Mouse (Mus musculus) layer of hippocampus, postnatal 36 days (tissue): ENCODE data around the gene Trib2. TPM values are rescaled to one million over a fixed set of nuclear protein-coding genes. Genes with fewer than 3 reads are reported as not detected.

ENCODE experiments used
- DNase-seq, 2 experiments: peaks; one replicate each; pipeline ENCODE4 v3.0.0; 2022
- total RNA-seq, 2 experiments: library from RNA; stranded (reverse); gene quantifications; 2 replicates each; pipeline ENCODE4 v1.2.3; 2021

Trib2 gene
- 10 to 100 TPM; 34.0 to 40.5 TPM for total RNA-seq

DNA sequence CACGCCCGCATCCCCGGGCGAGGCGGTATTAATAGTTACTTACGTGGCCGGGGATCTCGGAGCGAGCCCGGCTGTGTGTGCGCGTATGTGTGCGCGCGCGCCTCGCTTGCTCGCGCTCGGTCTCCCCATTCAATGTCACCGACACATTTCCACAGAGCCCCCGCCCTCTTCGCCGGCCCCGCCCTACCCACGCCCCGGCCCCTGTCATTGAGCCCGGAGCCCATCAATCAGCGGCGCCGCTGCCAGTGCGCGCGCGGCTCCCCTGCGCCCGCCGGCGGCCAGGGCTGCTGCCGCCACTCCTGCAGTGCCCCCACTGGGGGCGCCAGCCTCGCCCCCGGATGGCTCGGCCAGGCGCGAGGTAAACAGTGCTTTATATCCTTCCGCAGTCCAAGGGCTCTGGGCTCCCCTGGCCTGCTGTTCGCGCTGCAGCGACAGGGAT, at the start of gene Trib2:
TSS of gene Trib2 (minus strand) at position 183 of the 439 bp plus-strand sequence.
- DNase-seq = peak; percentile 89 to 90

DNA sequence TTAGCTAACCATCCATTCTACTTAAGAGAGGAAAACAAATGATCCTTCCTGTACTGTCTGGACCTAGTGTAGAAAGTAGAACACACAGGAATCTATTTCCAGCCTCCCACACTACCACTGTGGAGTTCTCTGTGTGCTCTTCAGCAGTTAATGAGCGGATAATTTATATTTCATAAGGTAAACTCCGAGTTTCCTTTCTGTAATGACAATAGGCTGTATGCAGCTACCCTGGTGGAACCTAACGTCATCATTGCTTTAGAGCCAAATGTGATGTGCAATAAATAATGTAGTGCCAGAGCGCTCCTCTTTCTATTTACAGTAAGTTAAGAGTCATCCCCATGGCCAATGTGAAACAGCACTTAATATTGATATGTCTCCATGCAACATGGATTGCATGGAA, 41.3 kb upstream of the Trib2 start:
- DNase-seq = no peak

DNA sequence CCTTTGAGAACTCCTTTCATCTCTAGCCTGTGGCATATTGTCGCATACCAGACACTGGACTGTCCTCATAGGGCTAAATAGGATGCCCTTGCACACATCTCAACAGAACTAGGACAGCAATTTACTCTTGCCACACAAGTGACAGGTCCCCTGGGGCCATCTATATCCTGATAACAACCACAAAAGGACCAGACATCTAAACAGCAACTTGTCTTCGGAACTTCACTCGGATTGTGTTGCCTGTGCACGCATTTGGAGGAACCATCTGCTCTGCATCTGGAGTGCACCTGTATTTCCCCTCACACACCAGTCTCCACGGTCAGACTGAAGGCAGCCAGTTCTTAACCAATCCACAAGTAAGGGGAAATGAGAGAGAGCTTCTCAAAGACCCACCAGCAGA, 39.2 kb upstream of the Trib2 start:
- no peak for DNase-seq

DNA sequence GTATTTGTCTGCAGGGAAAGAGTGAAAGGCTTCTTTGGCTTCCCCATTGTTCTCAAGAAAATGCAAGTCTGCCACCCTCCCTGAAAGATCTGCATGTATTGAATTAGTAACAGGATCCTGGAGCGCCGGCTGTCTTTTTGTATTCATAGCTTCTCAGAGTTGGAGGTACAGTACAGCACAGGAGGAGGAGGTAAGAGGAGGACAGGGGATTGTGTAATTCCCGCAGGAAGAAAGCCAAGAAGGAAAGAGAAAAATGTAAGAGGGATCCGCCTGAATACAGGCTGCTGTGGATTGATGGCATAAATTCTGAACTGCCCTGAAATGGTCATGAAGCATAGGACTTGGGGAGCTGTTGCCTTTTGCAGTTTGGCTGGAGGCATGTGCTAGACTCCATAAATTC, 36.1 kb upstream of the Trib2 start:
- DNase-seq = peak in 1 of 2 experiments; percentile 14

DNA sequence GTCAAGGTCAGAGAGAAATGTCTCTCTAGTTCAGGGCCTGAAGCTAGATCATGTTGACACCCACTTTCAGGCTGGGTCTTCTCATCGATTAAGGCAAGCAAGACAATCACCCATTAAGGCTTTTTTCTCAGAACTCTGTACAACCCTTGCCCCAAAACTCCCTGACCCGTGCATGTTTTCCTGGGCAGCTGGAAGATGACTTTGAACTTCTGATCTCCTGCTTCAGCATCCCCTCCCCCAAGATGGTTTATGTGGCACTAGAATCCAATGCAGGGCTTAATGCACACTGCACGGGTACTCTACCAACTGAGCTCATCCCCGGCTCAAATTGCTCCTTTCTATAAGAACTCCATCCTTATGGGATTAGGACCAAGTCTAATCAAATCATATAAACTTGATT, 35.3 kb upstream of the Trib2 start:
- no peak for DNase-seq

DNA sequence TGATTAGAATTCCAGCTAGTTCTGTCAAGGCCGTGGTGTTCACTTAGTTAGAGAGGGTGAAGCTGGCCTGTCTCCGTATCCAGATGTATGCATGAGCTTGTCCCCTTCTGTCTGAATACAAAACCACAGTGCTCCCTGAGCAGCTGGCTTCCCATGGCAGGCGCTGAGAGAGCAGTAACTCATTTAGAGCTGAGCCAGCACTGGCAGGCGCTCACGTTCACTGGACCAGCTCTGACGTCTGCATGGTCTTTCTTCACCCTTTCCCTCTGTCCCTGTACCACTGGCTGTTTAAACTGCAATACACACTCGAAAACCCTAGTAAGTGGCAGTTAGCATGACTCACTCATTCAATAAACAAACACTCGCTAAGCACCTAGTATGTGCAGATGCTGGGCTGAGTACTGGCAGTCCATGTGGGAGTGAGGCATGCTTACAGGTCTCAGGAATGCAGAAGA, 33.7 kb upstream of the Trib2 start:
- DNase-seq = no peak

DNA sequence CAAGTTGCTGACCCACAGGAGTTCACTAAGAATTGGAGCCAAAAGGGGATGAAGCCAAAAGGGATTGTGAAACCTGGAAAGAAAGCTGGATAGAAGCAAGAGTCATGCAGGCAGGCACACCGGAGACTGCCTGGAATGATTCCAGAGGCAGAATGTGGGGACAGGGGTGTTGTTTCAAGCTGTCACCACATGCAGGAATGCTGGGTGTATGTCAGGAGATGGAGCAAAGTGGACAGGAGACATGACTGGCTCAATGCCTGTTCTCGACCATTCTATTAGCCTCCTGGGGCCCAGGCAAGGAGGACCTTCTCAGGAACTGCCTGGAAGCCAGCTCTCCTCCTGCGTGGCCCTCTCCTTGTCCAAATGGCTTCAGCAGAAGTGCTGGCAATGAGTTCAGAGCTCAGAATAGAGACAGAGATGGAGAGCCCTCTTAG, 33.2 kb upstream of the Trib2 start:
- peak in 1 of 2 experiments; percentile 9 for DNase-seq

DNA sequence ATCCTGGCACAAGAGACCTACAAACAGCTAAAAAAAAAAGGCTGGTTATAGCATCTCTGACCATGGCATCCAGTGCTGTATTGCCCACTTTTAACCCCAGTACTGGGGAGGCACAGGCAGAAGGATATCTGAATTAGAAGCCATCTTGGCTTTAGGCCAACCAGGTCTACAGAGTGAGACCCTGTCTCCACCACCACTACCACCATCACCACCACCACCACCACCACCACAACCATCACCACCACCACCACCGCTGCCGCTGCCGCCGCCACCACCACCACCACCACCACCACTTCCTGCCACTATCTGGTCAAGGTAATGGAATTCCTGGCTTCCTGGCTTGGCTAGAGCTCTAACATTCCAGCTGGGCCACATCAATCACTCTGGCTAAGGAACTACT, 31.7 kb upstream of the Trib2 start:
- DNase-seq = no peak

DNA sequence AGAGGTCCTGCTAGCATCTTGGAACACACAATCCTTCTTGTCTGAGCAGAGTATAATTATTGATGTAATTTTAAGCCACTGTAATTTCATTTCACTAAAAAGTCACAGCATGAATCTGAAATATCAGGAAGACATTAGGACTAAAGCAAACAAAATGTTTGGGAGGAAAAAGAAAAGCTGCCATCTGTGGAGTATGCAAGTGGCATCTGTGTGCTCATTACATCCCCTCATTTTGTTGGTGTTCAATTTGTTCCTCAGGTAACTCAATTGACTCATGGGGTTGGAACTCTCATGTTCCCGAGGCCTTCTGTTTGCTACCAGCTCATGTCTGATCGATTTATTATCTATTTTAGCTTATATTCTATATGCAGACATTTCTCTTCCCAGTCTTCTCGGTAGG, 28.0 kb upstream of the Trib2 start:
- peak; percentile 16 to 31 for DNase-seq

DNA sequence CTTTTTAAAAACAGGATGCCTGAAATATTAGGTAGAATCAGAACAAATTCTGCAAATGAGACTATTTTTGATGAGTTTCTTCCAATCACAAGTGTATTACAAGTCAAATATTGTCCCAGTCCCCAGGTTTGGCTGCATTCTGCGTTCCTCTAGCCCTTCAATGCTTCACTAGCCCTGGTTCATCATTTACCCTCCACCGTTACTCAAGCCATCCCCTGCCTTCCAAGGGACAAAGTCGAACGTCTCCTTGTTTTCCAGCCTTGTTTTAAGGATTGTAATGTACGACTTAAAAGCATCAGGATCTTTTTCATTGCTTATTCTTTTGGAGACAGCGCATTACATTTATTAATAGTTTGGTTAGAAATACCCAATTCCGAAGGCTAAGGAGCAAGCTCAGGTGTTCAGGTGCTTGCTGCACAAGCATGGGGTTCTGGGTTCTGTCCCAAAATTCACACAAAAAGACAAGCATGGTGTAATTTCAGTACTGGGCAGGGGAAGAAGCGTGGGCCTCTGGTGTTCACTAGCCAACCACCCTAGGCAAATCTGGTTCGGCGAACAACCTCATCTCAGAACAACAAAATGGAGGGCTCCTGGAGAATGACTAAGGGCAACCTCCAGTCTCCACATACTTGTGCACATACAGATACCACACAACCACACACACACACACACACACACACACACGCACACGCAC, 24.3 kb upstream of the Trib2 start:
- DNase-seq = no peak

DNA sequence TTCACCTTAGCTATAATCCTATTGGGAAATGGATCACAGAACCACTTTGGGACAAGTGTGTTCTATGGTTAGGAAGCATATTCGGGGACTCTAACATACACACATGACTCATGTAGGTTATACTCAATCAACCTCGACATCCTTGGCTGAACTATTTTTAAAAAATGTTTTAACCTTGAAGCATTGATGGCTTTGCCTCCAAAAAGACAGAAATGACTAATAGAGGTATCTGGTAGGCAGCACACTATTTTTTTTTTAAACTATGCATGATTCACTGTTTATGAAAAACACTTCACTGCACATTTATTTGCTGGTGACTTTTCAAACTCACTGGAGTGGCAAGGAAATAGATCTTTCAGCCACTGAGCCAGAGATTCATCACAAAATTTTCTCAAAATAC, 21.5 kb upstream of the Trib2 start:
- no peak for DNase-seq

DNA sequence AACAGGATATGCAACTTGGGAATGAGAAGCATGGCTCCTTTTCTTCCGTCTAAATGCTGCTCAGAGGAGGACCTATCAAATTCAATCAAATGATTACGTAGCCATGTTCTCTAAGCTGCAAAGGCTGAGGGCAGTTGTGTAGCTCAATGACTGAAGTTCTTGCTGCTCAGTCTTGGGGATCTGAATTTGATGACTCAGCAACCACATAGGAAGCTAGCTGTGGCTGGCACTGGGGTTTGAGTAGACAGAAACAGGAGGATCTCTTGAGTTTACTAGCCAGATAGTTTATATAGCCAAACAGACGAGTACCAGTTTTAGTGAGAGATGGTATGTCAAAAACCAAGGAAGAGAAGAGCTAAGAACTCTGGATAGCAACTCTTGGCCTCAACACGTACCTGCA, 20.8 kb upstream of the Trib2 start:
- DNase-seq = no peak

DNA sequence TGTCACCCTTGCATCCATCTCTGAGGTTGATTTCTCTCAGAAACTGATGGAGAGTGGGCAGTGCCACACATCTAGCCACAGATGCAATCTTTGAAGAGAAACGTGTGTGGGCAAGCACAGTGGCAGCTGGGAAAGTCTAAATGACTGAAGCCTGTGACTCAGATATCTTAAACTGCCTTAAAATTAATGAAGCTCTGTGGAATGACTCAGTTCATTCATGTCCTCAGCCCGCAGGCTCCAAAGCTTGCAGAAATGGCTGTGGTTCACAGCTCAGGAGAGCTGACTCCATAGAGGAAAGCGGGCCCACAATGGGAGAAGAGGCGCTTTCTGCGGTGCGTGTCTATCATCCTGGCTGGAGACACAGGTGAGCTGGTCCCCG, 15.9 kb upstream of the Trib2 start:
- DNase-seq = peak in 1 of 2 experiments; percentile 44

DNA sequence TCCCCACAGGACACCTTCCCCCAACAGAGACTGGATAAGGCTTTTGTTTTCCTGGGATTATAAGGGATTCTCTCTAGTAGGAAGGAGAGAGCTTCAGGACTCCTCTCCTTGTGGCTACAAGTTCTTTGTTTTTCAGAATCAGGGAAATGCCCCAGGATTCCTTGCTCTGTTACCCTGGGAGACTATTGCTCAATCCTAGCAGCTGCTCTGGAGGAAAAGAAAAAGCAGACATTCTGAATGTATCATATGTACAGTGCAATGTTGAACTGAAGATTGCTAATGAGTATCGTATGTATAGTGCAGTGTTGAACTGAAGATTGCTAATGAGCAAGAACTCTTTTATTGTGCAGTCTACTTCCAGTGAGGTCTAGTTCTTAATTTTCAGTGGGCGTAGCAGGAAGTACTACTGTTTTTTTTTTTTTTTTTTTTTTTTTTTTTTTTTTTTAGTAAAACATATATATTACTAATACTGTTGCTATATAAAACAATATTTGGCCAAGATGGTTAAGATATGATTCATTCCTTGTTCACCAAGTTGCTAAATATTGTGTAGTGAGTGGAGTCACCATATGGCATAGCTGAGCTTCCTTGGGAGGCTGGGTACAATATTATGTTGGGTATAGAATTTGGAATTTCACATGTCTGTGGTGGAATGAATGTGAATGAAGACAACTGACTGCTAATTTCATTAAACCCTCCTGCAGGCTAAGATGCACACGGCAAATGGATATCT, 15.4 kb upstream of the Trib2 start:
- no peak for DNase-seq

DNA sequence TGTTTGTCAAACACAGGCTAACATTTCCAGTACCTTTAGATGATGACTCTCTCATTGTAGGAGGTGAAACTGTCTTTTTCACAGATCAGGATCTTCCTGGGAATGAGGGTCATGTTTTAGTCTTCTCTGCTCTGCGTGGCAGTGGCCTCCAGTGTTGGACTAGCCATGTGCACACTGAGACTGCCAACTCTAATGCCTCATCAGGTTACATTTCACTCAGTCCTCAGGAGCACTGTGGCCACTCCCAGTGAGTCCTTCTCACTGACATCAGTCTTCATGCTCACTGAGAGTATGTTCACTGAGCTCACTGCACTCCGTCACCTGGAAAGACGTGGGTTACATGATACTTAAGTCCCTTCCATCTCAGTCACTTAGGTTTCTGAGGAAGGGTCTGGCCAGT, 14.0 kb upstream of the Trib2 start:
- no peak for DNase-seq

DNA sequence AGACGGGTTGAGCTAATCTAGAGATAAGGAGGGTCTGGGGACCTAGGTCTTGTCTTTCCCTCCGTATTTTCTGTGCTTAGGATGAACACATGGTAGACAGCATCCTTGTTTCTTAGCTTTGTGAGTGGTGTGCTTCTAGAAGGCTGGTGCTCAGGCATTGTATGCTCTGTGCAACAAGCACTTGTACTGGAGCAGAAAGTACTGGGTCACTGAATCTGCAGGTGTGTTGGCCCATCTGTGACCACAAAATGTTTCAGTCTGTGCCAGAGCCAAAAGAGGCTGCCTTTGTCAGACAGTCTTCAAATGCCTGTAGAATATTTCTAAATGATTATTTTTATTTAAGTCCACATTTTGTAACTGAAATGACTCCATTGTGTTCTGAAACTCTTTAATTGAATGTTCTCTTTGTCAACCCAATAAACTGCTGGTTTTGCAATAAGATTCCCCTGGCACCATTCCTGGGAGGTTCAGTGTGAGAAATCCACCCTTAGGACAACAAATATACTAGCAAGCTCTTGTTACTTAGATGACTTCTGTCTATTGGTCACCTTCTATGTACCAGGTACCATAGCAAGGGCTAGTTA, 12.2 kb upstream of the Trib2 start:
- no peak for DNase-seq

DNA sequence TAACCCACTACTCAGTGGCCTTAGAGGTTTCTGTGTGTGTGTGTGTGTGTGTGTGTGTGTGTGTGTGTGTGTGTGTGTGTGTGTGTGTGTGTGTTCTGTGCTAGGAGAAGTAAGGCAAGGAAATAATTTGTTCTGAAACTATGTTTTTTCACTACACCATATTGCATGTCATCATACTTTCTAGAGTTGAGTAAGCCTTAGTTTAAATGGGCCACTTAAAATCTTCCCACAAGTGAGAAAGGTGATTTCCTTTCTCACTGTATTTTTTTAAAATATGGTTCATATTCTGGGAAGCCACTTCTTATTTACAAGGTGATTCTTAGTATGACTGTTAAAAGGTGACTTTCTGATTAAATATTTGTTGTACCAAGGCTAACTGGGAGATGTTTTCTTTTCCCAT, 4.3 kb upstream of the Trib2 start:
- DNase-seq = no peak

DNA sequence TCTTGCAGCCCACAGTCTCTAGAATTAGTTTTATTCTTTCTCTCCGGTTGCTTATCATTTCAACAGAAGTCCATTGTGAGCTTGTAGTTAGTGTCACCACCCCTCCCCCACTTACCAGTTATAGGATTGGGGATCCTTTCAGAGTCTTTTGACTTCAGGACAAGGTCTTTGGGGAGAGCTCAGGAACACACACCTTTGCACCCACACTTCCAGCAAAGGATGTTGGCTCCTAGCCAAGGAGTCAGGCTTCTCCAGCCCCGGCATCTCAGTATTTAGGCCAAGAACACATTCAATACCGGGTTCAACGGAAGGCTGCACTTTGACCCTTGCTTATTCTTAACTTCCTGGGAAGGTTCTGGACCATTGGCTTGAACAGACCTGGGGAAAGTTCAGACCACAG, 643 bp upstream of the Trib2 start:
- DNase-seq = no peak

DNA sequence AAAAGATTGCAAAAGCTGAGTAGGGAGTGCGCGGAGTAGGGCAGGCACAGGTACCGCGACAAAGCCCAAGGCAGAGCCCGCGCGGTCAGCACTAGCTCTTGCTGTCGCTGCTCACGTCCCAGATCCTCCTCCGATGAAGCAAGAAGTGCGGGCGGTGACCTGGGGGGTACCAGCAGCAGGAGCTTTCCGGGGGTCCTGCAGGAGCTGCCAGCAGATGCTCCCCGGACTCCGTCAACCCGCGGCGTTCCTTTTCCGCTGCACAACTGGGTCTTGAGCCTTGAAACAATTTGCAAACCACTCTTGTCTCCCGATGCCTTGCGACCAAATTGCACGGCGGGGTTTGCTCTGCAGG, 492 bp downstream of the Trib2 start:
- DNase-seq = peak; percentile 66 to 68

DNA sequence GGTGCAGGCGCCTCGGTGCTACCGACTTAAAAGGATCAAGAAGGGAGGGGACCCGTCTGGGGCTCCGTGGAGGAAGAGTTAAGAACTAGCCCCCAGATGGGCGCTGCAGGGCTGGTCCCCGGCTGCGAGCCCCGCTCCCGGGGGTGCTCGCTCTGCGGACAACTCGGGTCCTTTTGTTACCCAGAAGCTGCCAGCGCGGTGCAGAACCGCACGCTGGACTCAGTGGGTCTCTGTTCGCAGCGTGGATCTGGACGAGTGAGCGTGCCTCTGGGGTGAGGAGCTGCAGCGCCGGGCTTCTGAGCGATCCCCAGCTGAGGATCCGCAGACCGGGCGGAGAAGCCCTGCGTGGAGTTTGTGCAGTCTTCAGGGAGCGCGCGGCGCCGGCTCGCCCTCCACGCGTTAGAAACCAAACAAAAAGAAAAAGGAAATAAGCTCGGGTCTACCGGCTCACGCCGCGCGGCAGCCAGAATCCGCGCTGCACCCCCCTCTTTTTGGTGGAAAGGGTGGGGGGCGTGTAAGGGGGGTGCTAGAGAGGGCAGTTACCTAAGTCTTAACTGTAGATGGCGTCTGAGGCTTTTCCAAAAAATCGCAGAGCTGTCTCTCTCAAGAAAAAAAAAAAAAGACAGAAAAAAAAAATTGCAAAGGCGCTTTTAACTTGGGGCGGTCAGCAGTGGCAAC, 1.0 kb downstream of the Trib2 start:
- DNase-seq = peak; percentile 71 to 72

DNA sequence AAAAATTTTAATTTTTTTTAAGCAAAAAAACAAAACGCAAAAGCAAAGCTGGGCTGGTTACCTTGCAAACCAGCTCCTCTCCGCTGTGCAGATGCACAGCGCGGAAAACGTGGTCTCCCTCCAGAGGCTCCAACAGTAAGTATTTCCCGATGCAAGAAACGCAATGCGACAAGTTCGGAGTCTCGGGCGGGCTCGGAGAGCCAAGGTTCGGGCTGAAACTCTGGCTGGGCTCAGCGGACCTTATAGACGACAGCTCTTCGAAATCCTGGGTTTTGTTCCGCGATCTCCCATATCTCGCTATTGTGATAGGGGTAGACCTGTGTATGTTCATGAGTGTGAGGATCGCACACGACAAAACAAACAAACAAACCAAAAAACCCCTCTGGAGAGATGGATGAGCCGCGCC, 1.5 kb downstream of the Trib2 start:
- DNase-seq = peak; percentile 40 to 46

DNA sequence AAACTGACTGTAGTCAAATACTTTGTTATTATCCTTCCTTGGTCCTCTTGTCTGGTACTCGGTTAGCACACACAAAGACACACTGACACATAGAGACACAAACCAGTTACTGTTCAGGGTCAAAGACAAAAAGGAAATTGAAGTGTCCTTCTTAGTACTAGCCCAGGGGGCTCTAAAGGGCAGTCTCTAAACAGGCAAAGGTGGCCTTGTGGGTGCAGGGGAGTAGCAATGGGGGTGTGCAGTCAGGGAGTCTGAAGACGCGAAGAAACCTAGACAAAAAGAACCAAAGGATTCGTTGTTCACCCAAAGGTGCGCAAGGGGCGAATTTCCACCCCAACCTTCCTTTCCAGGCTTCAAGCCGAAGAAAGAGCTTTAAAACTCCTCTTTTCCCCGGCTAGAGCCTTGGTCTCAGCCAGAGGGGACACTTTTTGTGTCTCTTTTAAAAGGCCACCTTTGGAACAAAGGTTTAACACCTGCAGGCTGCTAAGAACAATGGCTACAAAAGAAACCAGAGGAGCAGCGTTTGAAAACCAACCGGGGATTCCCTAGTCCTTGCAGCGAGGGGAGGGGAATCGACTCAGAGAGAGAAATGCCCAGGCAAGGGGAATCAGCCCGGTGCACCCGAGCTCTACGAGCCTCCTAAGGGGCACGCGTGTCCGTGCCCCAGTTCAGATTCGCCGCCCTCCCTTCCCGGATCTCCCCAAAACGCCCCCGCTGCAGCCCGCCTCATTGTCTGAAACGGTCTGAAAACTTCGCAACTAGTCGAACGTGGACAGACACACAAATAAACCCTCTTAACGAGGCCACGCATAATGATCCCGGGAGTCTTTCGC, 2.3 kb downstream of the Trib2 start:
- peak; percentile 42 to 47 for DNase-seq
